Mouse (Mus musculus) intestine, postnatal 0 days (tissue): ENCODE results near the gene Psmc5. TPM values are rescaled to one million over a fixed set of nuclear protein-coding genes. Genes with fewer than 3 reads are reported as not detected.

Source experiments
- ATAC-seq: fragments of 200-750 bp; cut with Nextera tagmentation; 2 replicates; pipeline ENCODE4 v1.8.0; 2017; ENCODE audit warnings: mild to moderate bottlenecking, moderate TSS enrichment, moderate library complexity
- H3K27ac ChIP-seq: fragments of 300-500 bp; sonication (generic); 2 replicates; pipeline ENCODE4 v1.5.1; 2014; ENCODE audit warnings: mild to moderate bottlenecking, low read depth, low read length, moderate library complexity
- H3K27me3 ChIP-seq: fragments of 300-500 bp; sonication (generic); replicated peaks from 2 replicates; pipeline ENCODE4 v1.6.1; 2014; ENCODE audit warnings: low read length, mixed read lengths; ENCODE audit not compliant: control insufficient read depth, insufficient read depth
- H3K36me3 ChIP-seq: fragments of 300-500 bp; sonication (generic); 2 replicates; pipeline ENCODE4 v1.6.1; 2014; ENCODE audit warnings: mild to moderate bottlenecking, moderate library complexity; ENCODE audit not compliant: control insufficient read depth, insufficient read depth
- H3K4me1 ChIP-seq: fragments of 300-500 bp; sonication (generic); replicated peaks from 2 replicates; pipeline ENCODE4 v1.6.1; 2014; ENCODE audit warnings: antibody characterized with exemption, low read length, mixed read lengths; ENCODE audit not compliant: control insufficient read depth, insufficient read depth
- H3K4me2 ChIP-seq: fragments of 300-500 bp; sonication (generic); replicated peaks from 2 replicates; pipeline ENCODE4 v1.6.1; 2014; ENCODE audit warnings: low read depth, mild to moderate bottlenecking, moderate library complexity
- H3K4me3 ChIP-seq: fragments of 300-500 bp; sonication (generic); 2 replicates; pipeline ENCODE4 v1.5.1; 2014; ENCODE audit warnings: low read depth, low read length
- H3K9ac ChIP-seq: fragments of 300-500 bp; sonication (generic); 2 replicates; pipeline ENCODE4 v1.6.1; 2014; ENCODE audit warnings: mild to moderate bottlenecking, low read depth, low read length
- H3K9me3 ChIP-seq: fragments of 300-500 bp; sonication (generic); 2 replicates; pipeline ENCODE4 v1.6.1; 2016; ENCODE audit warnings: mixed run types; ENCODE audit not compliant: control insufficient read depth
- CTCF ChIP-seq: sonication (generic); IDR thresholded peaks from 2 replicates; pipeline ENCODE4 v1.5.1; 2016; ENCODE audit warnings: low read depth, mild to moderate bottlenecking, control low read depth, antibody characterized with exemption, moderate library complexity
- WGBS: fragments of 180-500 bp; shearing (Covaris S2); extraction: QIAGEN DNeasy Blood & Tissue Kit; methylation state at CpG from one replicate; pipeline ENCODE4 v1.1.7; 2014; 5-methylcytosine and 5-hydroxymethylcytosine counted together
- polyA plus RNA-seq: library from polyadenylated mRNA; unstranded; fragments of >200 nt; fragmentation: Nextera tagmentation; extraction: Ambion mirVana; gene quantifications from 2 replicates; pipeline ENCODE4 v1.2.1, GENCODE M21; 2015

Psmc5 gene
- polyA plus RNA-seq, 1 experiment from 2014 or later = 160 TPM

- TF ChIP-seq CTCF = peak; percentile 99
- H3K27ac ChIP-seq = no peak within 1 kb of the TSS
- 5% methylated on average over 25 of the region's 25 CpGs for WGBS
Measured at GRCm38 (mm10) chr11:106276454-106276853, 20.5 kb downstream of the Psmc5 start, which contains the start of gene Tcam1. TSS of gene Tcam1 (plus strand) at chr11:106276672.

GRCm38 (mm10) chr11:106282452-106282851 is 26.5 kb downstream of the Psmc5 start:
- Histone ChIP-seq H3K9ac (no peak overlapping the region), H3K4me2 (no peak overlapping the region), H3K27me3 (no peaks in the 10 kb centered on the region), H3K4me3 (no peak overlapping the region), H3K27ac (no peak overlapping the region), H3K4me1 (no peaks in the 10 kb centered on the region), H3K9me3 (no peaks in the 10 kb centered on the region), H3K36me3 (no peaks in the 10 kb centered on the region)
- TF ChIP-seq CTCF = no peak
- ATAC-seq = no peak
- WGBS = 83% methylated on average over 6 of the region's 6 CpGs

More at GRCm38 (mm10) chr11:106276454-106276853, 20.5 kb downstream of the Psmc5 start, which contains the start of gene Tcam1:
- Histone ChIP-seq H3K9me3 (no peaks in the 10 kb centered on the region), H3K4me3 (no peak within 1 kb of the TSS), H3K27me3 (no peaks in the 10 kb centered on the region), H3K4me2 (peak within 1 kb of the TSS; percentile 51), H3K9ac (no peak within 1 kb of the TSS), H3K36me3 (no peaks in the 10 kb centered on the region), H3K4me1 (peaks cover 10% of the 10 kb centered on the region)
- ATAC-seq = peak; percentile 35; the same call in 1 of the 2 replicates

- no peak overlapping the region for H3K4me2 ChIP-seq
- H3K27me3 ChIP-seq = no peaks in the 10 kb centered on the region
- H3K9me3 ChIP-seq = no peaks in the 10 kb centered on the region
- TF ChIP-seq CTCF = no peak
- no peak for ATAC-seq
- no peak overlapping the region for H3K4me3 ChIP-seq
- WGBS = 86% methylated on average over 4 of the region's 4 CpGs
- no peak overlapping the region for H3K9ac ChIP-seq
- H3K4me1 ChIP-seq = no peaks in the 10 kb centered on the region
- H3K27ac ChIP-seq = no peak overlapping the region
- no peaks in the 10 kb centered on the region for H3K36me3 ChIP-seq
Measured at GRCm38 (mm10) chr11:106283371-106283770, 27.4 kb downstream of the Psmc5 start.

DNA sequence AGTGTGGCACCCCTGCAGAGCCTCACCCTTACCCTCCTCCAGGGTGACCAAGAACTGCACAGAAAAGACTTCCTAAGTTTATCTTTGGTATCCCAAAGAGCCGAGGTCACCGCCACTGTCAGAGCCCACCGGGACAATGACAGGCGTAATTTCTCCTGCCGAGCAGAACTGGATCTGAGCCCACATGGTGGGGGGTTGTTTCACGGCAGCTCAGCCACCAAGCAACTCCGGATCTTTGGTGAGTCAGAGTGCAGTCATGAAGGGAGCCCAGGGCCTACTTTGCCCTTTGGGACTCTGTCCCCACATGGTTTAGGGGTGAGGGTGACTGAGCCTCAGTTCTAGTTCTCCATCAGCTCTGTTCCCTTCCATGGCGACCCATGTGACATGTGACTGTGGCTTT is 28.2 kb downstream of the Psmc5 start:
- WGBS = 64% methylated on average over 8 of the region's 8 CpGs
- Histone ChIP-seq H3K27ac (no peak overlapping the region), H3K4me2 (no peak overlapping the region), H3K4me3 (no peak overlapping the region), H3K4me1 (no peaks in the 10 kb centered on the region), H3K9ac (no peak overlapping the region), H3K36me3 (no peaks in the 10 kb centered on the region), H3K27me3 (no peaks in the 10 kb centered on the region), H3K9me3 (no peaks in the 10 kb centered on the region)
- ATAC-seq = no peak
- no peak for TF ChIP-seq CTCF

DNA sequence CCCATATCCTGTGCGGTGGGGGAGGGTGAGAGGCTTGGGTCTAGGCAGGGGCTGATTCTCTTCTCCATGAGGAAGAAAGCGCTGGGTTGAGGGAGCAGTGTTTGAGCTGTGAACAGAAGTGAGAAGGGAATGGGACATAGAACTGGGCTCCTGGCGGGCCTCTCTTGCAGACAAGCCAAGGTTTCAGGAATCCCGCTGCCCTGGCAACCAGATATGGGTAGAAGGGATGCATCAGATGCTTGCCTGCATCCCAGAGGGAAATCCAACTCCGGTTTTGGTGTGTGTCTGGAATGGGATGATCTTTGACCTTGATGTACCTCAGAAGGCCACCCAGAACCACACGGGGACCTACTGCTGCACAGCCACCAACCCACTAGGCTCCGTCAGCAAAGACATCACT is 30.3 kb downstream of the Psmc5 start:
- H3K36me3 ChIP-seq = no peaks in the 10 kb centered on the region
- TF ChIP-seq CTCF = no peak
- H3K4me1 ChIP-seq = no peaks in the 10 kb centered on the region
- H3K4me3 ChIP-seq = no peak overlapping the region
- ATAC-seq = no peak
- no peaks in the 10 kb centered on the region for H3K27me3 ChIP-seq
- 81% methylated on average over 7 of the region's 7 CpGs for WGBS
- no peak overlapping the region for H3K27ac ChIP-seq
- H3K4me2 ChIP-seq = no peak overlapping the region
- H3K9me3 ChIP-seq = no peaks in the 10 kb centered on the region
- no peak overlapping the region for H3K9ac ChIP-seq

DNA sequence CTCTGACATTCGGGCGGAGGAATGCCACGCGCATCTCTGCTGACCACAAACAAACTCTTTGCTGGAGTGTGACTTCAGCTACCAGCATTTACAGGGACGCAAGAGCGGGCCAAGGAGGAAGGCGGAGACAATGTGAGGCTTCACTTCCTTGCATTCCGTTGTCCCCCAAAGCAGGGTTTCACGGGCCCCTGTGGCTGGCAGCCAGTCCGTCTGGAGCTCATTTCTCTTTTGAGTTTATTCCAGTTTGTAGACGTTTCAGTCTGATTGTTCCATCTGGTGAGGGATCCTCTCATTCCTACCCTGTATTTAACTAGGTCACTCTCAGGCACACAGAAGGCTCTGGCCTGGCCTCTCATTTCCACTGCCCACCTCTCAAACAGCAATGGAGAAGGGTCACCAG is 31.0 kb downstream of the Psmc5 start:
- Histone ChIP-seq H3K4me3 (no peak overlapping the region), H3K9ac (no peak overlapping the region), H3K27ac (no peak overlapping the region), H3K4me2 (no peak overlapping the region), H3K4me1 (no peaks in the 10 kb centered on the region), H3K9me3 (no peaks in the 10 kb centered on the region), H3K27me3 (no peaks in the 10 kb centered on the region), H3K36me3 (no peaks in the 10 kb centered on the region)
- WGBS = 59% methylated on average over 11 of the region's 11 CpGs
- TF ChIP-seq CTCF = no peak
- ATAC-seq = no peak

DNA sequence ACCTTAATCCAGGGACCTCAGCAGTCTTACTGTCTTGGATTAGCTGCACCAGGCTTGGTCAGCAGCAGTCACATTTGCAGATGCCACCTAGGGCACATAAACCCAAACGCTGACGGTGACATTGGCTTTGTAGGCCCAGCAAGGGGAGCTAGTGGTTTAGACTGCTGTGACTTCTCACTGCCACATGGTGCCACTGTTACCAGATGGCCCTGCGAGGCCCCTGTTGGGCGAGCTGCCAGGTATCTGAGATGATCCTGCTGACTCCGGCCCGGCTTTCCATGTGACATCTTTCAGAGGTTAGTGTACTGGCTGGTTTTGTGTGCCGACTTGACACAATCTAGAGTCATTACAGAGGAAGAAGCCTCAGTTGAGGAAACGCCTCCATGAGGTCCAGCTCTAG is 33.4 kb downstream of the Psmc5 start:
- 32% methylated on average over 8 of the region's 8 CpGs for WGBS
- H3K36me3 ChIP-seq = no peaks in the 10 kb centered on the region
- peak; percentile 69 for TF ChIP-seq CTCF
- H3K4me3 ChIP-seq = no peak overlapping the region
- no peaks in the 10 kb centered on the region for H3K27me3 ChIP-seq
- ATAC-seq = peak; percentile 31; the same call in 1 of the 2 replicates
- no peak overlapping the region for H3K4me2 ChIP-seq
- H3K9ac ChIP-seq = no peak overlapping the region
- H3K27ac ChIP-seq = no peak overlapping the region
- no peaks in the 10 kb centered on the region for H3K4me1 ChIP-seq
- H3K9me3 ChIP-seq = no peaks in the 10 kb centered on the region
